Mouse (Mus musculus) fat pad, adult 2 months (tissue): ENCODE results near the gene R3hdm2.

ENCODE experiments used
- DNase-seq: peaks from one replicate; pipeline ENCODE4 v3.0.0-alpha.2; 2011; ENCODE audit warnings: low read depth, low spot score; ENCODE audit errors: extremely low read depth

Gene R3hdm2

GRCm38 (mm10) chr10:127537854-127538583, 157.9 kb downstream of the R3hdm2 start:
- DNase-seq: no peak

GRCm38 (mm10) chr10:127541510-127541909, 161.4 kb downstream of the R3hdm2 start:
- no peak for DNase-seq

- DNase-seq: no peak
These were observed 162.0 kb downstream of the R3hdm2 start for GRCm38 (mm10) chr10:127542084-127542483.

GRCm38 (mm10) chr10:127542720-127543119, 162.6 kb downstream of the R3hdm2 start:
- DNase-seq: no peak

- DNase-seq: peak; percentile 26
These were observed 163.8 kb downstream of the R3hdm2 start for GRCm38 (mm10) chr10:127543916-127544315.

- DNase-seq: no peak
These were observed 164.2 kb downstream of the R3hdm2 start for GRCm38 (mm10) chr10:127544375-127544774.

- no peak for DNase-seq
These were observed 166.4 kb downstream of the R3hdm2 start for GRCm38 (mm10) chr10:127546505-127546904.

- no peak for DNase-seq
These were observed 168.1 kb downstream of the R3hdm2 start for GRCm38 (mm10) chr10:127548236-127548635.
